Mouse (Mus musculus): ENCODE data around the gene Sh3pxd2b. TPM values are rescaled to one million over a fixed set of nuclear protein-coding genes. Genes with fewer than 3 reads are reported as not detected.

The Sh3pxd2b gene
- total and polyA plus RNA-seq, 3 experiments, result 2.4 to 13.2 (median 6.7) TPM

DNA sequence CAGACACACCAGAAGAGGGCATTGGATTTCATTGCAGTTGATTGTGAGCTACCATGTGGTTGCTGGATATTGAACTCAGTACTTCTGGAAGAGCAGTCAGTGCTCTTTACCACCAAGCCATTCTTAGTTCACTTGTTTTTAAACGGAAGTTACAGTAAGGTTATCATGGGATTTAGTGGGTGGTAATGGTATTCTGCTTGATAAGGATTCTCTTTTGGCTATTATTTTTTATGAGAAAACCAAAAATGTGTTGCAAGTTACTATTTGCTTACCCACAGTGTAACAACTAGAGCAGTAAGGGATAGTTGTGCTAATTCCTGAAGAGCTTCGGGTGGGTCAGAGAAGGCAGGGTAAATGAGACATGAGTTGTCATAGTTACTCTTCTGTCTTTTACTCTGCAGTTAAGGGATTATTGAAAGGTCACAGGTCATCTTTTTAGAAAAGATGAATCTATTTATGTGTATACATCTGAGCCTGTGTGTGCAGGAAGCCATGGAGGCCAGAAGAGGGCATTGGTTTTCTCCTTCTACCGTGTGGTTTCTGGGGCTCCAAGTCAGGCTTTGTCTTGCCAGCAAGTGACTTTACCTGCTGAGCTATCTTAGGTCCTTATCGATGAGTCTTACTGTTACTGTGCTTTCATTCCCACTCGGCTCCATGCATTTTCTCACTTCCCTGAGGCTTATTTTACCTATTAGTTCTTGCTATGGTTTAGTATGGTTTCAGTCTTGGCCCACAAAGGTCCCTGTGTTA, 128.0 kb downstream of the Sh3pxd2b start:
- H3K4me2 ChIP-seq (ENCODE audit: insufficient read depth, low read depth, poor library complexity, severe bottlenecking), result no peak overlapping the region
- in situ Hi-C loops (cut with MboI; ENCODE audit: low pct_ligation_motif_present, low pct_unique_long_range_greater_than_20kb, low sequenced_read_pairs) (no loop called here), dilution Hi-C loops (cut with MboI; ENCODE audit: extremely low pct_ligation_motif_present, extremely low pct_unique_long_range_greater_than_20kb, low sequenced_read_pairs) (no loop called here)
- H3K36me3 ChIP-seq (replicated peaks in 1 of 2; ENCODE audit: control insufficient read depth in 1 of 2, insufficient read depth in 1 of 2, low read length in 1 of 2), result no peaks in the 10 kb centered on the region
- no peak overlapping the region for H3K9ac ChIP-seq (ENCODE audit: insufficient read depth, low read depth)
- H3K79me2 ChIP-seq (replicated peaks; ENCODE audit: control insufficient read depth, extremely low read depth, insufficient read depth, poor library complexity, severe bottlenecking), result peaks cover 3% of the 10 kb centered on the region; the same call in 1 of the 2 replicates
- no peak for TF ChIP-seq MXI1 (IDR thresholded peaks at IDR 0.05; ENCODE audit: low read depth, low read length)
- TF ChIP-seq MAFK (IDR thresholded peaks at IDR 0.05; ENCODE audit: insufficient replicate concordance, low read length), result no peak
- TF ChIP-seq PAX5 (IDR thresholded peaks at IDR 0.05; ENCODE audit: low read length), result no peak
- peak; percentile 32; the same call in 1 of the 2 replicates for TF ChIP-seq SMC3 (IDR thresholded peaks at IDR 0.05; ENCODE audit: low read depth, low read length)
- TF ChIP-seq IRF4 (IDR thresholded peaks at IDR 0.05; ENCODE audit: low read depth, low read length), result no peak
- no peak for TF ChIP-seq MAZ (IDR thresholded peaks at IDR 0.05; ENCODE audit: low read depth, low read length)
- peak; percentile 30 for TF ChIP-seq RAD21 (IDR thresholded peaks at IDR 0.05; ENCODE audit: low read depth, low read length)
- TF ChIP-seq HCFC1 (IDR thresholded peaks at IDR 0.05; ENCODE audit: low read depth, low read length), result no peak
- no peak for TF ChIP-seq MAX (IDR thresholded peaks at IDR 0.05; ENCODE audit: low read length)
- no peak for TF ChIP-seq ETS1 (conservative IDR thresholded peaks at IDR 0.05; ENCODE audit: low read depth, low read length)
- no peak for TF ChIP-seq MYC (IDR thresholded peaks at IDR 0.05; ENCODE audit: low read depth, low read length)
- no peak for TF ChIP-seq ELF1 (IDR thresholded peaks at IDR 0.05; ENCODE audit: low read depth, low read length)
- TF ChIP-seq CTCF (conservative IDR thresholded peaks at IDR 0.05 in 1 of 2, IDR thresholded peaks at IDR 0.05 in 1 of 2; ENCODE audit: low read depth in 2 of 2, low read length in 2 of 2), result peak in 1 of 2 experiments; percentile 49; a peak in 2 of 4 replicates
- TF ChIP-seq ZNF384 (IDR thresholded peaks at IDR 0.05; ENCODE audit: low read depth, low read length), result no peak
- no peak for TF ChIP-seq USF1 (IDR thresholded peaks at IDR 0.05; ENCODE audit: low read depth, low read length)
- no peak for TF ChIP-seq EP300 (IDR thresholded peaks at IDR 0.05; ENCODE audit: low read length)
- H3K27me3 ChIP-seq (replicated peaks), result no peaks in the 10 kb centered on the region
- H3K9me3 ChIP-seq (replicated peaks; ENCODE audit: low read length), result no peaks in the 10 kb centered on the region
- no peak overlapping the region for H3K27ac ChIP-seq (ENCODE audit: insufficient read depth, low read depth)
- no peak overlapping the region for H3K4me3 ChIP-seq (replicated peaks in 1 of 3; ENCODE audit: low read depth in 2 of 3, low read length in 2 of 3, poor library complexity in 1 of 3)
- H3K4me1 ChIP-seq (ENCODE audit: control insufficient read depth in 1 of 2, insufficient read depth in 2 of 2), result peaks cover 6 to 21% of the 10 kb centered on the region in 2 experiments
- no peak for DNase-seq (ENCODE audit: extremely low read depth)

Other genes starting within 250 kb of the Sh3pxd2b start
- gene Il9r, start 147.5 kb upstream of the Sh3pxd2b start, total RNA-seq (2012; rRNA removed), result 16.8 and 20.0 TPM in 2 replicates
- 51.6 and 52.1 TPM in 2 replicates for gene Il9r, start 147.5 kb upstream of the Sh3pxd2b start, total RNA-seq (2014; rRNA removed)
- gene Il9r, start 147.5 kb upstream of the Sh3pxd2b start, polyA plus RNA-seq (2012; ENCODE audit: insufficient read length, low read depth), result 45.3 and 47.5 TPM in 2 replicates
- gene Snrnp25, start 142.4 kb upstream of the Sh3pxd2b start, total RNA-seq (2012; rRNA removed), result 113 and 123 TPM in 2 replicates
- 162 and 208 TPM in 2 replicates for gene Snrnp25, start 142.4 kb upstream of the Sh3pxd2b start, total RNA-seq (2014; rRNA removed)
- 106 and 131 TPM in 2 replicates for gene Snrnp25, start 142.4 kb upstream of the Sh3pxd2b start, polyA plus RNA-seq (2012; ENCODE audit: insufficient read length, low read depth)
- 30.1 and 37.6 TPM in 2 replicates for gene Rhbdf1, start 125.5 kb upstream of the Sh3pxd2b start, total RNA-seq (2012; rRNA removed)
- 24.7 TPM in 2 replicates for gene Rhbdf1, start 125.5 kb upstream of the Sh3pxd2b start, total RNA-seq (2014; rRNA removed)
- gene Rhbdf1, start 125.5 kb upstream of the Sh3pxd2b start, polyA plus RNA-seq (2012; ENCODE audit: insufficient read length, low read depth), result 27.2 and 34.2 TPM in 2 replicates
- gene Mpg, start 121.3 kb upstream of the Sh3pxd2b start, total RNA-seq (2012; rRNA removed), result 40.3 and 41.9 TPM in 2 replicates
- gene Mpg, start 121.3 kb upstream of the Sh3pxd2b start, total RNA-seq (2014; rRNA removed), result 36.2 and 39.1 TPM in 2 replicates
- gene Mpg, start 121.3 kb upstream of the Sh3pxd2b start, polyA plus RNA-seq (2012; ENCODE audit: insufficient read length, low read depth), result 39.6 and 41.5 TPM in 2 replicates
- 51.7 and 58.7 TPM in 2 replicates for gene Nprl3, start 80.1 kb upstream of the Sh3pxd2b start, total RNA-seq (2012; rRNA removed)
- gene Nprl3, start 80.1 kb upstream of the Sh3pxd2b start, total RNA-seq (2014; rRNA removed), result 43.1 and 47.9 TPM in 2 replicates
- 66.8 and 79.8 TPM in 2 replicates for gene Nprl3, start 80.1 kb upstream of the Sh3pxd2b start, polyA plus RNA-seq (2012; ENCODE audit: insufficient read length, low read depth)
- gene Hba-x, start 71.4 kb upstream of the Sh3pxd2b start, total RNA-seq (2012; rRNA removed), result not detected in 2 replicates
- gene Hba-x, start 71.4 kb upstream of the Sh3pxd2b start, total RNA-seq (2014; rRNA removed), result not detected in 2 replicates
- not detected in 2 replicates for gene Hba-x, start 71.4 kb upstream of the Sh3pxd2b start, polyA plus RNA-seq (2012; ENCODE audit: insufficient read length, low read depth)
- 1.9 and 4.9 TPM in 2 replicates for gene Hba-a1, start 64.3 kb upstream of the Sh3pxd2b start, total RNA-seq (2012; rRNA removed)
- 4.1 and 5.2 TPM in 2 replicates for gene Hba-a1, start 64.3 kb upstream of the Sh3pxd2b start, total RNA-seq (2014; rRNA removed)
- gene Hba-a1, start 64.3 kb upstream of the Sh3pxd2b start, polyA plus RNA-seq (2012; ENCODE audit: insufficient read length, low read depth), result 3.3 and 4.7 TPM in 2 replicates
- gene Hbq1b, start 60.9 kb upstream of the Sh3pxd2b start, total RNA-seq (2012; rRNA removed), result not detected in 2 replicates
- not detected in 2 replicates for gene Hbq1b, start 60.9 kb upstream of the Sh3pxd2b start, total RNA-seq (2014; rRNA removed)
- gene Hbq1b, start 60.9 kb upstream of the Sh3pxd2b start, polyA plus RNA-seq (2012; ENCODE audit: insufficient read length, low read depth), result not detected in 2 replicates
- gene Hba-a2, start 51.3 kb upstream of the Sh3pxd2b start, total RNA-seq (2012; rRNA removed), result 2.6 and 4.6 TPM in 2 replicates
- 2.9 and 3.1 TPM in 2 replicates for gene Hba-a2, start 51.3 kb upstream of the Sh3pxd2b start, total RNA-seq (2014; rRNA removed)
- 10.3 and 13.3 TPM in 2 replicates for gene Hba-a2, start 51.3 kb upstream of the Sh3pxd2b start, polyA plus RNA-seq (2012; ENCODE audit: insufficient read length, low read depth)
- not detected in 2 replicates for gene Hbq1a, start 47.8 kb upstream of the Sh3pxd2b start, total RNA-seq (2012; rRNA removed)
- not detected in 2 replicates for gene Hbq1a, start 47.8 kb upstream of the Sh3pxd2b start, total RNA-seq (2014; rRNA removed)
- not detected in 2 replicates for gene Hbq1a, start 47.8 kb upstream of the Sh3pxd2b start, polyA plus RNA-seq (2012; ENCODE audit: insufficient read length, low read depth)
- 10.3 and 13.4 TPM in 2 replicates for gene Ubtd2, start 107.5 kb downstream of the Sh3pxd2b start, total RNA-seq (2012; rRNA removed)
- 17.8 and 21.4 TPM in 2 replicates for gene Ubtd2, start 107.5 kb downstream of the Sh3pxd2b start, total RNA-seq (2014; rRNA removed)
- 17.4 and 18.2 TPM in 2 replicates for gene Ubtd2, start 107.5 kb downstream of the Sh3pxd2b start, polyA plus RNA-seq (2012; ENCODE audit: insufficient read length, low read depth)
- gene Efcab9, start 184.3 kb downstream of the Sh3pxd2b start, total RNA-seq (2012; rRNA removed), result 0.25 TPM in 1 of 2 replicates, not detected in the other
- gene Efcab9, start 184.3 kb downstream of the Sh3pxd2b start, total RNA-seq (2014; rRNA removed), result not detected in 2 replicates
- 1.1 and 1.5 TPM in 2 replicates for gene Efcab9, start 184.3 kb downstream of the Sh3pxd2b start, polyA plus RNA-seq (2012; ENCODE audit: insufficient read length, low read depth)
- 18.6 and 23.2 TPM in 2 replicates for gene Stk10, start 185.5 kb downstream of the Sh3pxd2b start, total RNA-seq (2012; rRNA removed)
- gene Stk10, start 185.5 kb downstream of the Sh3pxd2b start, total RNA-seq (2014; rRNA removed), result 19.2 and 20.0 TPM in 2 replicates
- 37.4 and 40.3 TPM in 2 replicates for gene Stk10, start 185.5 kb downstream of the Sh3pxd2b start, polyA plus RNA-seq (2012; ENCODE audit: insufficient read length, low read depth)